Mouse (Mus musculus): Measurements from ENCODE around the gene Ptpra.
"Not testable (repeated sequence)": the region's sequence is repeated elsewhere in the genome, so short reads cannot be mapped to it uniquely, and the experiment has no call there.

The Ptpra gene

DNA sequence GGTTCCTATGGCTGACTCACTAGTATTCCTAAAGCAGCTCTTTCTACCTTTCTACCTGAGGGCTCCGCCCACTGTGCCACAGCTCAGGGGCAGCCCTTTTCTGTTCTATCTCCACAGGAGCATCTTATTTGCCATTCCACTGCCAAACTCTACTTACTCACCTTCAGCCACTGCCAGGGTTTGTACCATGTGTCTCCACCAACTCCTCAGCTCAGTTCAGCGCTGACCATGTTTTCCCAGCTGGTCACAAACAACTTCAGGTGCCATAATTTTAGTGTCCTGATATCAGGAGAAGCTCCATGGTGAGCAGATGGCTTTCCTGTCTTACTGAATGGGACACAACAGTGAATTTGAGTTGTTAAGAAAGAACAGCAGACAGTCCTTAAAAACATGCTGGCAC is 107.4 kb downstream of the Ptpra start:
- DNase-seq (ENCODE audit: low read depth, low spot score) = no peak

DNA sequence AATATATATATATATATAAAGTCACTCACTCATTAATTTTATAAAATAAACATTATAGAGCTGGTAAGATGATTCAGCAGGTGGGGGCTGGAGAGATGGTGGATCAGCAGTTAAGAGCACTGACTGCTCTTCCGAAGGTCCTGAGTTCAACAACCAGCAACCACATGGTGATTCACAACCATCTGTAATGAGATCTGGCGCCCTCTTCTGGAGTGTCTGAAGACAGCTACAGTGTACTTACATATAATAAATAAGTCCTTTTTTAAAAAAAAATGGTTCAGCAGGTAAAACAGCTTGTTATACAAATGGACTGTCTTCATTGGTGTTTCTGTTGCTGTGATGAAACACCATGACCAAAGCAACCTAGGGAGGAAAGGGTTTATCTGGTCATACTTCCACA is 107.9 kb downstream of the Ptpra start:
- DNase-seq (ENCODE audit: low read depth, low spot score) = no peak

DNA sequence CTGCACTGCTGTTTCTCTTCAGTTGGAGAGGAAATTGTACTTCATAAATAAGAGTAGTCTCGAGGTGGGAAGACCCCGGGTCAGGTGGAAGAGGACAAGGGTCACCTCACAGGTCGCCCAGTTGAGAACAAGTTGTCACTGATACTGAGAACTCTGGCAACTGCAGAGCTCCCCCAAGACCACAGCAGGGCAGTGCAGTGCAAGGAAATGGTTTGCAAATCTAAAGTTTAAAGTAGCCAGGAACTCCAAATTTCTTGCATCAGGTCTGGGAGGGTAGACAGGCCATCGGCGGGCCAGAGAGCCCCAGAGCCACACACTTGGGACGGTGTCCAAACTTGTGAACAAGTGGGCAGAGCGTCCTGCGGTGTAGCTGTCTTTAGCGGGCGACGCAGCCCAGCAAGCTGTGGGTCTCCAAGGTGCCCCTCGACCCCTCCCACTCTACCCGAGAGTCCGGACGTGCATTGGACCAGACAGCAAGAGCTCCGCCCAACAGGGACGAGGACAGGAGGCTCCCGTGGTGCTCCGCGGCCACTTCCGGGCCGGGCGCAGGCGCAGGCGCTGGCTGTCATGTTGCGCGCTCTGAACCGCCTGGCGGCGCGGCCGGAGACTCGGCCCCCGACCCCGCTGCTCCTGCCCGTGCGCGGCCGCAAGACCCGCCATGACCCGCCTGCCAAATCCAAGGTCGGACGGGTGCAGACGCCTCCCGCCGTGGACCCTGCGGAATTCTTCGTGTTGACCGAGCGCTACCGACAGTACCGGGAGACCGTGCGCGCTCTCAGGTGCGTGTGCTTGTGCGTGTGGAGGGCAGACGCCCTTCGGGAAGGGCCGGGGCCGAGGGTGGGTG is 113.4 kb downstream of the Ptpra start, which contains the start of gene Mrps26:
Gene Mrps26, plus strand, starts transcription at position 531 of the 844 bp plus-strand sequence.
- peak; percentile 85 for DNase-seq (ENCODE audit: low read depth, low spot score)

DNA sequence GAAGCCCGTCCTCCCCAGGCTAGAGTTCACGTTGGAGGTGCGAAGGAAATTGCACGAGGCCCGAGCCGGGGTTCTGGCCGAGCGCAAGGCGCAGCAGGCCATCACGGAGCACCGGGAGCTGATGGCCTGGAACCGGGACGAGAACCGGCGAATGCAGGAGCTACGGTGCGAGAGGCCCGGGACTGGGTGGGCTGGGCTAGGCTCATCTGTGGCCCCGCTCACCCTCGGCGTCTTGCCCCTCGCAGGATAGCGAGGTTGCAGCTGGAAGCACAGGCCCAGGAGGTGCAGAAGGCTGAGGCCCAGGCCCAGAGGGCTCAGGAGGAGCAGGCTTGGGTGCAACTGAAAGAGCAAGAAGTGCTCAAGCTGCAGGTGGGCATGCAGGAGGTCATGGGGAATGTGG is 114.0 kb downstream of the Ptpra start:
- DNase-seq (ENCODE audit: low read depth, low spot score) = no peak

DNA sequence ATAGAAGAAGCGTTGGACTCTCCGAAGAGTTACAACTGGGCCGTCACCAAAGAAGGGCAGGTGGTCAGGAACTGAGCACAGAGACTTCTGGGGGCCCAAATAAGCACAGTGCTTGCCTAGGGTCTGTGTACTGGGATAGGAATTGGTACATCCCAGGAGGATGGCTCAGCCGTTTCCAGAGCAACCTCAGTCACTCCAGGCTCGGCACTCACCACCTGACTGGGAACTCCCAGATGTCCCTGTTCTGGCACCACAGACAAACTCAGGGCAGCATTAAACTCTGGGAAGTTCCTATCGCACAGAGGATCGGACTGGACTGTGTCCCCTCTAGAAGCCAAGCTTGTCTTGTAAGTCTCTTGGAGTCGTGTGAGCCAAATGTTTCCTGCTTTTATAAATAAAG is 114.9 kb downstream of the Ptpra start:
- DNase-seq (ENCODE audit: low read depth, low spot score) = no peak

DNA sequence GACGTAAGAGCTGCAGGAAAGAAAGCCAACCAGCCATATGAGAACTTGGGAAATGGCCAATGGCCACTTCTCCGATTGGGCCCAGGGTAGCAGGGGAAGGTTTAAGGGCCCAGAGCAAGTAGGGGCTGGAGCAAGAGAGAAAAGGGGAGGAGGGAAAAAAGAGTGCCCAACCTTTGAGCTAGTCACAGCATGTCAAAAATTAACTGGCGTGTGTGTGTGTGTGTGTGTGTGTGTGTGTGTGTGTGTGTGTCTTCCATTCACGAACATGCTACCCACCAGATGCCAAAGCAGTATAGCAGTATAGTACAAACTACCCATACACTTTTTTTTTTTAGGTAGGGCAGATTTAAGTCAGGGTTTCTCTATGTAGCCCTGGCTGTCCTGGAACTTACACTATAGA is 118.8 kb downstream of the Ptpra start:
- DNase-seq (ENCODE audit: low read depth, low spot score) = no peak

DNA sequence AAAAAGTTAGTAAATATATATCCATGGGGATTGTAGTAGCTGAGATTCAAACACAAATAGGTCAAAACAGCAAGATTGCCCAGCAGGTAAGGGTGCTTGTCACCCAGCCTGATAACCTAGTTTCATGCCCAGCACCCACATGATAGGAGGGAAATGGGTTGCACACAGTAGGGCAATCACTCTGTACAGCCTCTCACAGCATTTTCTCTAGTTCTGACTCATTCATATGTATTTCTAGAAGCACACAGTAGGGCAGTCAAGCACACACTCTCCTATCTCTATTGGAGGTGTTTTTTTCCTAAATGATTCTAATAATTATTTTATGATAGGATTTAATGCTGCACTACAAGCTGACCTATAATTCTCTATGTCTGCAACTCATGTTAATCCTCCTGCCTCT is 119.8 kb downstream of the Ptpra start:
- DNase-seq (ENCODE audit: low read depth, low spot score) = no peak

DNA sequence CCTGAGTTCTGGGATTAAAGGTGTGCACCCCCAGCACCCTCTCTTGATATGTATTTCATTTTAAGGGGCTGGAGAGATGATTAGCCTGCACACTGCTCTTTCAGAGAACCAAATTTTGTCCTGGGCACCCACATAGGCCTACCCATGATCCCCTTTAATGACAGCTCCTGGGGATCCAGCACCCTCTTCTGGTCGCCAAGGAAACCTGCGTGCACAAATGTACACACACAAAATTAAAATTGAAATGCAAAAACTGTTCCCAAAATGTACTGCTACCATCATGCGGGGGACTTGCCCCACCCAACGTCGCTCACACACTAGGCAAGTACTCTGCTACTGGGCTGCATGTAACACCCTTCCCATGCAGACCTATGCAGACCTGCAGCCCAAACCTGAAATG is 124.9 kb downstream of the Ptpra start:
- DNase-seq (ENCODE audit: low read depth, low spot score) = no peak

DNA sequence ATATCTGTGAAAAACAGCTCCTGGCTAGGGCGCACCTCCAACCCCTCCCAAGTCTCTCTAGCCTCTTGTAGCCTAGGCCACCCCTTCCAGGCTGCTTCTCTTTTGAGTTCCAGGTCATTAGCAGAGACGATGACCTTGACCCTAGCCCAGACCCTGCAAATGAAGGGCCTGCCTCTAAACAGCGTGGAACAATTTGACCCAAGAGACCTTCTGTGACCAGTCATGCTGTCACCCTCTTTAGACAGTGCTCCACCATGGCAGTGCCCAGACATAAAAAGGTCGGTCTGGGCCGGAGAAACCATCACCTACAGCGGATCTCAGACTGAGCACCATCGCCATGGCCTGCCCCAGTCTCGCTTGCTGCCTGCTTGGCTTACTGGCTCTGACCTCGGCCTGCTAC is 125.8 kb downstream of the Ptpra start, which contains the start of gene Oxt:
Gene Oxt, plus strand, starts transcription at position 301 of the 400 bp plus-strand sequence.
- DNase-seq (ENCODE audit: low read depth, low spot score) = no peak

DNA sequence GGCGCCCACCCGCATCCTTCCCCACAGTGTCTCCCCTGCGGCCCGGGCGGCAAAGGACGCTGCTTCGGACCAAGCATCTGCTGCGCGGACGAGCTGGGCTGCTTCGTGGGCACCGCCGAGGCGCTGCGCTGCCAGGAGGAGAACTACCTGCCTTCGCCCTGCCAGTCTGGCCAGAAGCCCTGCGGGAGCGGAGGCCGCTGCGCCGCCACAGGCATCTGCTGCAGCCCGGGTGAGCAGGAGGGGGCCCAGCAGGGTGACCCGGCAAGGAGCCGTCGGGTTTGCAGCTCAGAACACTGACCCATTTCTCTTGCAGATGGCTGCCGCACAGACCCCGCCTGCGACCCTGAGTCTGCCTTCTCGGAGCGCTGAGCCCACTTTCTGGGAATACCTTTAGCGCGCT is 126.5 kb downstream of the Ptpra start:
- not testable (repeated sequence) for DNase-seq (ENCODE audit: low read depth, low spot score)

DNA sequence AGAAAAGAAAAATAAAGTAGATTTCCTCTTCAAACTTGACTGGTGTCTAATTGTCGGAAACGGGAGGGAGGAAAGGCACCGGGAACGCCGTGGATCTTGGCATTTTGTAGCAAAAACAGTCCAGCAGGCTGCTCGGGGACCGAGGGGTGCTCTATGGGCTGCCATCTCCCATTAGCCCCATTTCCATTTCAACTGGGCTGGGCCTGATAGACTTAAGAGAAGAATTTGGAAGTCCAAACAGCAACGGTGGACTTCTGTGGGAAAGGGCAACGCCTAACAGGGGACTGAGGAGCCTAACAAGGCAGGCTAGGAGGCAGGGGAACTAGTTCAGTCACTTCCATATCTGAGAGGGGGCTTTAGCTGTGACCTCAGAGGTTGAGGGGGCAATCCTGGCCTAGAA is 126.9 kb downstream of the Ptpra start:
- DNase-seq (ENCODE audit: low read depth, low spot score) = no peak

DNA sequence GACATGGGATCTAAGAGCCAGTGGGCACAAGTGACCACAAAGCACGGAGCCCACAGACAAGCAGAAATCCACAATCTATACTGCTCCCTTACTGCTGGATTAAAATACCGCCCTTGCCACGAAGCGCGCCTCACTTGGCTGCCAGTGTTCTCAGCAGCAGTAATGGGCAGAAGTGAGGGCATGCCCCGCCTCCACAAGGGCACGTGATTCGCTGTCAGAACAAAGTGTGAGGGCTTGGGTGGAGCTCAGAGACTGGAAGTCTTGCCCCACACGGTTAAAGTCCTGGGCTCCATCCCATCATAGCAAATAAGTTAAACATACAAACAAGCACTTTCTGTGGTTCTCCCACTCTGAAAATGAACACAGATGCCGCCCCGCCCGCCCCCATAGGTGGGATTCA is 127.6 kb downstream of the Ptpra start:
- no peak for DNase-seq (ENCODE audit: low read depth, low spot score)

DNA sequence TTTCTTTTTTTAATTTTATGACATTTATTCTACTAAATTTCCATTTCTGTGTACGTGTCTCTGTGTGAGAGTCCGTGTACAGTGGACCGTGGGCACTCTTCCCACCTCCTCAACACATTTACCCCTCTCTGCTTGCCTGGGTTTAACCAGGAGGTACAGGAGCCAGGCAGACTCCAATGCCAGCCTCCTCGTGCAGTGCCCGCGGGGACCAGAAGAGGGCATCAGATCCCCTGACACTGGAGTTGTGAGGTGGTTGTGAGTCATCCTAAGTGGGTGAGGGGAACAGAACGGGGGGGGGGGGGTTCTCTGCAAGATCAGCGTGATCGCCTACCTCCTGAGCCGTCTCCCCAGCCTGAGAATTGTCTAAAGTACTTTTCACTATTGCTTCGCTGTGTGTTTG is 128.1 kb downstream of the Ptpra start:
- no peak for DNase-seq (ENCODE audit: low read depth, low spot score)

DNA sequence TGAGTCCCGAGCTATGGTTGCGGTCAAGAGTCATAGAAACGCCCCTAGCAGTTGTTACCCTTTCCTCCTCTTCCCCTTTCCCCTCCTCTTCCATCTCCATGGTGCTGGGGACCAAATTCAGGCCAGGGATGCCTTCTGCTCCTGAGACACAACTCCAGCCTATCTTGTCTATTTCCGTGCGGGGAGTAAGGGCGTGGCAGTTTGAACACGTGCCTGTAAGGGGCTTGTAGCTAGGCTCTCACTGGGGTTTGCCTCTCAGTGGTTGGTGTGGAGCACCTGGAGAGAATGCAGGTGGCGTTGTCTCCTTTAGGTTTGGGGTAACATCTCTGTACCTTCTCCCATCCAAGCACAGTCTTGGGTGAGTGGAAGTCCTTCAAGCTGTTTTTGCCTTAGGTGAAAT is 129.7 kb downstream of the Ptpra start:
- DNase-seq (ENCODE audit: low read depth, low spot score) = no peak

DNA sequence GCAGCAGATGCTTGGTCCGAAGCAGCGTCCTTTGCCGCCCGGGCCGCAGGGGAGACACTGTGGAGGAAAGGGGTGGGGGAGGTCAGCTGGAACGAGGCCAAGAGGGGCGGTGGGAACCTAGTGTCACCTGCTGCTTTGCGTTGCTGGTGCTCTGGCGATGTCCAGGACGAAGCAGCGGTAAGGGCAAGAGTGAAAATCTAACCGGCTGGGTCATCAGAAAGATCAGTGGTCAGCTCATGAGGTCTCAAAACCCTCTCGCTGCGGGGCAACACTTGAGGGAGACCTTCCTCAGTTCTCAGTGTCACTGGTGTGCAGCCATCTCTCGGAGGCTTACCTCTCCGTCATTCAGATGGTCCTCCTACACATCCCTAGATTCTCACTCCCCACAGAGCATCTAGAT is 131.1 kb downstream of the Ptpra start:
- no peak for DNase-seq (ENCODE audit: low read depth, low spot score)

DNA sequence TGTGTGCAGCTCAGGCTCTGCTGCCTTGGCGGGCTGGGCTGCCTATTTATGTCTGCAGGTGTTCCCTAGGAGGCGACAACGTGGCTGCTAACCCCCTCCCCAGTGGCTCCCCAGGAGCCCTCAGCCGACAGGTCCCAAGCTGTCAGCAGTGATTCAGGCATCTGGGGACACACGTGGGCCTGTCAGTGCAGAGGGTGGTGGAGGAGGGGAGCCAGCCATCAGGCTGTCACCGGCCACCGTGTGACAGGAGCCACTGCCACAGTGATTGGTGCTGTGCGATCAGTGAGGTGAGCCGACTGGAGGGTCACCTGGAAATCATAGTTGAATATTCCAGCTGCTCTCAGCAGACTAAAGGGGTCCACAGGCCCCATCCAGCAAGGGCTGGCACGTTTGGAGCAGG is 132.5 kb downstream of the Ptpra start, which contains the start of gene Avp:
Gene Avp, minus strand, starts transcription at position 3 of the 400 bp plus-strand sequence.
- no peak for DNase-seq (ENCODE audit: low read depth, low spot score)

DNA sequence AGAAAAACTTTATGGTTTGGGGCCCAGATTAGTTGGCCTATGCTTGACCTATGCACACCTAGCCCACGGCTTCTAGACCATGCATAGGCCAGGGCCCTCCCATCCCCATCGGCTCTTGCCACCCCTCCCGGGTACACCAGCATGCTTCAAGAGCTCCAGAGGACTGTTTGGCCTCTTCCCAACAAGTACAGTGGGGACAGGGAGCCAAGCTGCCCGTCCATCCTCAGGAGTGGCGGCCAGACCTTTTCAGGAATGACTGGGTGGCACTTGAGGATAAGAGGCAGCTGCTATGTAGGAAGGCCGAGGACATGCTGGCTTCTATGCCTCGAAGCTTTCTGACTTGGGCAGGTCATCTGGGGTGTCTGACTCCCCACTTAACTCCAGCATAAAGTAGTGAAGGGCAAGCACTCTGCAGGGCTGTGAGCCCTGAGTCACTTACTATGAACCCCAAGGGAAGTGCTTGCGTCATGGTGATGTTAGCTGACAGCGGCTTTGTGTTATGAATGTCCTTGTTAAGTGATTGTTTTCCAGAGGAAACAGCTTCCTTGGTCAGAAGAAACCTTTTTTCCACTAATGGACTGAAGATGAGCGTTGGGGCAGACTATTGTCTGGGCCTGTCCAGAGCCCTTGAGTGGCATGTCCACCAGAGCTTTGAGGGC is 134.0 kb downstream of the Ptpra start:
- no peak for DNase-seq (ENCODE audit: low read depth, low spot score)

DNA sequence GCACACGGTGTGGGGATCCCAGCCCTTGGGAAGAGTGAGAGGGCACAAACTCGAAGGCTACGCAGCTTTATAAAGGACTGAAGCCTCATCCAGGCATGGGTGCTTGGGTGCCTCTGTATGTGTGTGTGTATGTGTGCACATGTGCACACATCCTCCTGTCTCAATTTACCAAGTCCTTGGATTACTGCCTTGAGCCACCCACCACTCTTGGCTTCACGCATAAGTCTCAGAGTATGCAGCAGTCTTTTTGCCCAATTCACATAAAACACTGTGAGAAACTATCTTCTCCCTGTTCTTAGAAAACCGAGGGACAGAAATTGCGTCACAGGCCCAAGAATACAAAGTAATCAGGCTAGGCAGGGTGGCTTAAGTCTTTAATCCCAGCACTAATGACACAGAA is 135.9 kb downstream of the Ptpra start:
- no peak for DNase-seq (ENCODE audit: low read depth, low spot score)

DNA sequence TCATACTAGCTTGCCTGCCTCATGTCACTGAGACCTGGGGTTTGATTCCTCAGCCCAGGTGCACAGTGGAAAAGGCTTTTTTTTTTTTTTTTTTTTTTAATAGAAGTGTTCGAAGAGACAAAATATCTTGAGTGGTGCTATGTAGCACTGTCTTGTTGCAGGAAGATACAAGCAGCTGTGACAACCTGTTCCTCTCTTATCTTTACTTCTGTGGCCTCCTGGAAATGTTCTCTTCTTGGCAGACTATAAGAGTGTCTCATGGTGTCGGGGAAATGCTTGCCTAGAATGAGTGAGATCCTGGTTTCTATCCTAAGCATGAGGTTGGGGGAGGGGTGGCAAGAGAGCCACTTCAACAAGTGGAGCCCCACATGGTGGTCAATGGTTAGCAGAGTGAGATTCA is 138.3 kb downstream of the Ptpra start:
- DNase-seq (ENCODE audit: low read depth, low spot score) = no peak

DNA sequence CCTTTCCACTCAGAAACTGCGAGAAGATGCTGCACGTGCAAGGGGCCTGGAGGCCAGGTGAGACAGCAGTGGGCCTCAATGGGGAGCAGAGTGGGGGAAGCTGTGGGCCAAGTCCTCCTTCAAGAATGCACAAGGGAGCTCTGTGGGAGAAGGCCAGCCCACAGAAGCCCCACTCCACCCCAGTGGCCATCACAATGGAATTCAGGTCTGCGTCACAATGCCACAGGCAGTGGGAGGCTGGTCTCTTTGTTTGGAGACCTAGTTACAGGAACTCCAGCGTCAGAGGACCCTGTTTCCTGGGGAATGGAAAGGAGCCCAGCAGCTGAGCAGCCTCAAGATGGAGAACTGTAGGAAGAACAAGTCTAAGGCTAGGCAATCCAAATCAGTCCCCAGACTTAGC is 139.1 kb downstream of the Ptpra start:
- DNase-seq (ENCODE audit: low read depth, low spot score) = no peak

DNA sequence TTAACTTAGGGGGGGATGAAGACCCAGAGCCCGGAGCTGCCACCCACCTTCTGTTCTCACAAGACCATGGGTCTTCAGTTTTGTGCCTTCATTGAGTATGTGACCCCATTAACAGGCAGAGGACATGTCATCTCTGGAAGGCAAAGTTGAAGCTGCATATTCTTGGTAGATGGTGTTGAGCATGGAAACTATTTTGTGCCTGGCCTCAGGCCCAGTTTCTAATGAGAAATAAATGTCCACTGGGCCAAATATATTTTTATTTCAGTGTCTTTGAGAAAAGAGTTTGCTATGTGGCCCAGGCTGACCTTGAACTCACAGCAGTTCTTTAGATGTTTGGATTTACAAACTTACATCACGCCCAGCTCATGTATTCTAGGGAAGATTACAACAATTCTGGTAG is 139.7 kb downstream of the Ptpra start:
- no peak for DNase-seq (ENCODE audit: low read depth, low spot score)

DNA sequence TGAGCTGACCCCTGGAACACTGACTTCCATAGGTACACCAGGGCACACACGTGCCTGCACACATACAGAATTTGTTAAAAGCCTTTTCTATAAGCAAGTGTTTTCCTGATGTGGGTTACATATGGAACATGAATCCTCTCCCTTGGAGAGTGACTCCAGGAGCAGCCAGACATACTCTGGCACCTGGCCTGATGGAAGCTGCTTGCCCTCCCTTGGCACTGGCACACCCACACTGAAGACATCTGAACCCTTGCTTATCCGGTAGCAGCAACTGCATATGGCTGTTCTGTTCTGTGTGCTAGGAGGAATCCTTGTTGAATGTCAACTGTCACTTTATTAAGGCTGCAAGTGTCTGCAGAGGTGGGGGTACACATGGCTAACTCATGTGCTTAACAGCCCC is 140.9 kb downstream of the Ptpra start:
- no peak for DNase-seq (ENCODE audit: low read depth, low spot score)

DNA sequence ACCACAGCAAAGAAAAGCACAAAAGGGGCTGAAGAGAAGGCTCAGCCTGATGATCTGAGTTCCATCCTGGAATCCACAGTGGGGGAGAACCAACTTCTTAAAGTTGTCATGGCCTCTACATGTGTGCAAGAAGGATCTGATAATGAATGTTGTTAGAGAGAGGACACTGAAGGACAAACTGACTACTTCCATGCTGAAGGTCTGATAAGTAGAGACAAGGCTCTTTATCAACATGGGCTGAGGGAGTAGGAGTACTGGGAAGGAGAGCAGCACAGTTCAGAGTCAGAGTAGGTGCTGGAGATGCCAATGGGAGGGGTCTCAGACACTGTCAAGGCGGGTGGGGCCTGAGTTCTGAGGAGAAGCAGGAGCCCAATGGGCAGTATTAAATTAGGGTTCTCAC is 145.5 kb downstream of the Ptpra start:
- DNase-seq (ENCODE audit: low read depth, low spot score) = no peak
